Mouse (Mus musculus) CD8-positive naive resting alpha-beta T cell, adult 2 months (primary cell): Measurements from ENCODE around the gene B4galt5.

ENCODE experiments used
- DNase-seq, 2 experiments: peaks; one replicate each; pipeline ENCODE4 v3.0.0; 2022; ENCODE audit warnings: low read depth in 2 of 2, low spot score in 2 of 2

Gene B4galt5

GRCm38 (mm10) chr2:167280090-167280985 lies 68.6 kb downstream of the B4galt5 start:
- DNase-seq = peak; percentile 65 to 73

- peak; percentile 36 to 60 for DNase-seq
Observed at GRCm38 (mm10) chr2:167278751-167279526, 70.0 kb downstream of the B4galt5 start.

GRCm38 (mm10) chr2:167278011-167278410 lies 71.0 kb downstream of the B4galt5 start:
- no peak for DNase-seq

GRCm38 (mm10) chr2:167277026-167277425 lies 72.0 kb downstream of the B4galt5 start:
- DNase-seq = no peak

GRCm38 (mm10) chr2:167275856-167276255 lies 73.1 kb downstream of the B4galt5 start:
- DNase-seq = no peak

- DNase-seq = no peak
Observed at GRCm38 (mm10) chr2:167274713-167275465, 74.1 kb downstream of the B4galt5 start.

- no peak for DNase-seq
Observed at GRCm38 (mm10) chr2:167273206-167273740, 75.7 kb downstream of the B4galt5 start.

GRCm38 (mm10) chr2:167272706-167273105 lies 76.3 kb downstream of the B4galt5 start:
- DNase-seq = no peak

- DNase-seq = no peak
Observed at GRCm38 (mm10) chr2:167271121-167271521, 77.9 kb downstream of the B4galt5 start.

GRCm38 (mm10) chr2:167270496-167270895 lies 78.5 kb downstream of the B4galt5 start:
- no peak for DNase-seq

GRCm38 (mm10) chr2:167268721-167269120 lies 80.3 kb downstream of the B4galt5 start:
- no peak for DNase-seq

- DNase-seq = no peak
Observed at GRCm38 (mm10) chr2:167268411-167268690, 80.6 kb downstream of the B4galt5 start.

GRCm38 (mm10) chr2:167267531-167268410 lies 81.2 kb downstream of the B4galt5 start:
- DNase-seq = no peak

GRCm38 (mm10) chr2:167266231-167266630 lies 82.8 kb downstream of the B4galt5 start:
- DNase-seq = no peak

GRCm38 (mm10) chr2:167265806-167266205 lies 83.2 kb downstream of the B4galt5 start:
- no peak for DNase-seq

GRCm38 (mm10) chr2:167265021-167265420 lies 84.0 kb downstream of the B4galt5 start:
- DNase-seq = no peak

- no peak for DNase-seq
Observed at GRCm38 (mm10) chr2:167263931-167264330, 85.1 kb downstream of the B4galt5 start.

GRCm38 (mm10) chr2:167263040-167263810 lies 85.8 kb downstream of the B4galt5 start:
- DNase-seq = no peak

GRCm38 (mm10) chr2:167262433-167262832 lies 86.5 kb downstream of the B4galt5 start:
- DNase-seq = no peak

GRCm38 (mm10) chr2:167261106-167261505 lies 87.9 kb downstream of the B4galt5 start:
- no peak for DNase-seq
